Mouse (Mus musculus) embryonic fibroblast, embryonic 13.5 days (primary cell): ENCODE data around the gene Exoc2. TPM values are rescaled to one million over a fixed set of nuclear protein-coding genes. Genes with fewer than 3 reads are reported as not detected.

Experiments used
- H3K27ac ChIP-seq: 2 replicates; pipeline ENCODE4 v1.5.1; 2012; ENCODE audit warnings: low read length, control low read depth, inconsistent platforms; ENCODE audit not compliant: insufficient read depth
- H3K4me1 ChIP-seq: 2 replicates; pipeline ENCODE4 v1.6.1; 2011; ENCODE audit warnings: low read length; ENCODE audit not compliant: control insufficient read depth, insufficient read depth
- H3K4me3 ChIP-seq: 2 replicates; pipeline ENCODE4 v1.5.1; 2011; ENCODE audit warnings: mild to moderate bottlenecking, control low read depth, low read length; ENCODE audit not compliant: insufficient read depth
- CTCF ChIP-seq: IDR thresholded peaks from 2 replicates; pipeline ENCODE4 v1.5.1; 2011; ENCODE audit warnings: mild to moderate bottlenecking, control low read depth, low read length, moderate library complexity, borderline replicate concordance; ENCODE audit not compliant: insufficient read depth
- POLR2A ChIP-seq: IDR thresholded peaks from 2 replicates; pipeline ENCODE4 v1.6.1; 2011; ENCODE audit warnings: low read depth, mild to moderate bottlenecking, control low read depth, low read length, moderate library complexity
- polyA plus RNA-seq: library from polyadenylated mRNA; stranded (reverse); fragments of >200 nt; gene quantifications from 2 replicates; pipeline ENCODE4 v1.2.4, GENCODE M21; 2011; ENCODE audit warnings: low read depth; ENCODE audit not compliant: missing spikeins, insufficient read length

Exoc2 gene
- polyA plus RNA-seq, 1 experiment = 37.1 TPM

- Histone ChIP-seq H3K27ac (no peak overlapping the region), H3K4me1 (no peaks in the 10 kb centered on the region), H3K4me3 (no peak overlapping the region)
- no peak for TF ChIP-seq CTCF
- TF ChIP-seq POLR2A = no peak
These were observed 61.8 kb downstream of the Exoc2 start for GRCm38 (mm10) chr13:30911931-30912625.

GRCm38 (mm10) chr13:30910889-30911288 is 63.0 kb downstream of the Exoc2 start:
- H3K4me1 ChIP-seq = no peaks in the 10 kb centered on the region
- TF ChIP-seq POLR2A (no peak), CTCF (no peak)
- H3K27ac ChIP-seq = no peak overlapping the region
- H3K4me3 ChIP-seq = no peak overlapping the region

DNA sequence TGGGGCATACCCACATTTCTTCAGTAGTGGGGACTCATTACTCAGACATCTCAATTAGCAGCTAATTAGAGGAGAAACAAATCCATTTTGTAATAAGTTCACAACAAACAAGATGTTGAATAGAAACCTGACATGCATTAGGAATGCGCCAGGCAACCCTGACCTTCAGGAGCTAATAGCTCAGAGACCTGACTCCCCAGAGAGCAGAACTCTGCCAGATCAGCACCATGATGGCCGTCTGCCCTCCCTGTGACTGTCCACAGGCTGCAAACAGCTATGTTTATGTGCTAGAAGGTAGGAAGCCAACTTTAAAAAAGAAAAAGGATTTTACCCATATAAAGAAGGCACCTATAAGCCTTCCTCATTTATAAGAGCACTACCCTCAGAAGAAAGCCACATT is 71.6 kb downstream of the Exoc2 start:
- Histone ChIP-seq H3K4me3 (no peak overlapping the region), H3K4me1 (no peaks in the 10 kb centered on the region), H3K27ac (no peak overlapping the region)
- TF ChIP-seq POLR2A (no peak), CTCF (no peak)

DNA sequence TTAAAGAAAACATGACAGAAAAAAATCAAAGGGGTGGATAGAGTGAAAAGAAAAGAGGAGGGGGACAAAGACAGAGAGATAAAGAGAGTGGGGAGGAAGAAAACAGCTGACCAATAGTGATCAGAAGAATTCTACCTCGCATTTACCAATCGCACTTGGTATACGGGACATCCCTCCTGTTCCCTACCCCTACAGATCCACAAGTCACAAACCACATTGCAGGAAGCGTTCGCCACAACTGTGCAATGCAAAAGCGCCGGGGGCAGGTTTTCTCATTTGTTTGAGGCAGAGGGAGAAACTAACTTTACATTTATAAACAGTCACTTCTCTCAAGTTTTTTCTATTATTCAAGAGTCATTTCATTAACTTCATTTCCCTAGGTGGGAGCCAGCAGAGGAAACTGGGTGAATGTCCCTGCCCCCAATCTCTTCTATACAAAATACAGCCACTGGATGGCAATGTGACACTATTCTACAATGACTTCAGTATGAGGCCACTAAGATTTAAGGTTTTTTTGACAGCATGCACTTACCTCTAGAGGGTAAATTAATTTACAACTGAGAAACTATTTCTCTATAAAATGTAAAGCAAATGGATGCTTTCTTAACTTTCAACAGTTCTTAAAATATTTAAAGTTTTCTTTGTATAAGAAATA is 72.4 kb downstream of the Exoc2 start:
- Histone ChIP-seq H3K27ac (no peak overlapping the region), H3K4me1 (no peaks in the 10 kb centered on the region), H3K4me3 (no peak overlapping the region)
- TF ChIP-seq POLR2A (no peak), CTCF (no peak)

GRCm38 (mm10) chr13:30894015-30894634 is 79.8 kb downstream of the Exoc2 start:
- no peak overlapping the region for H3K27ac ChIP-seq
- H3K4me3 ChIP-seq = no peak overlapping the region
- TF ChIP-seq POLR2A = no peak
- TF ChIP-seq CTCF = no peak
- no peaks in the 10 kb centered on the region for H3K4me1 ChIP-seq

DNA sequence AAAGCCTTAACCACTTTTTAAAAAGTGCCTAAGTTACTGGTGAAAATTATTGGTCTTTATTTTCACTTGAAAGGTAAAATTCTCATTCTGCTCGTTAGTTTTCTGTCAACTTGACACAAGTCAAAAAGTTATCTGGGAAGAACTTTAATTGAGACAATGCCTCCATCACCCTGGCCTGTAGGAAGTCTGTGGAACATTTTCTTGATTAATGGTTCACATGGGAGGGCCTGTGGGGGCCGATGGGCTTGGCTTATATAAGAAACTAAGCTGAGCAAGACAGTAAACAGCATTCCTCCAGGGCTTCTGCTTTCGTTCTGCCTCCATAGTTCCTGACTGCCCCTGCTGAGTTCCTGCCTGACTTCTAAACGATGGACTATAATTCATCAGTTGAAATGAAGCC is 81.6 kb downstream of the Exoc2 start:
- Histone ChIP-seq H3K27ac (no peak overlapping the region), H3K4me3 (no peak overlapping the region), H3K4me1 (no peaks in the 10 kb centered on the region)
- no peak for TF ChIP-seq POLR2A
- TF ChIP-seq CTCF = no peak

DNA sequence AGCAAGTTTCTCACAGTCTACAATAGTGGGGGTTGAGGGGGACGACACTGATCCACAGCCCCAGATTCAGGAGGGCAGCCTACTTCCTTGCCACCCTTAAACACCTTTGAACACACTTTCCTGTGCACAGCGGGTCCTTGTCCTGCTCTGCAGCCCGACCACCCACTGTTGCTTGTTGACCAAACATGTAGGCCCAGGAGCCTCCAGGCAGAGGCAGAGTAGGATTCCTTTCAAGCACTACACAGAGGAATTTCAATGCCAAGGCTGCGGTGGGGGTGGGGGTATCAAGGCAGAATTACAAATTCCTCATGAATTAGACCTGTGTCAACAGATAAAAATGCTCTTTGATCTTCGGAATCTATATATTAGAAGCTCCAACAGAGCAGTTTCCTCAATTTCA is 82.7 kb downstream of the Exoc2 start:
- no peak overlapping the region for H3K4me3 ChIP-seq
- H3K27ac ChIP-seq = no peak overlapping the region
- no peak for TF ChIP-seq POLR2A
- no peak for TF ChIP-seq CTCF
- no peaks in the 10 kb centered on the region for H3K4me1 ChIP-seq

DNA sequence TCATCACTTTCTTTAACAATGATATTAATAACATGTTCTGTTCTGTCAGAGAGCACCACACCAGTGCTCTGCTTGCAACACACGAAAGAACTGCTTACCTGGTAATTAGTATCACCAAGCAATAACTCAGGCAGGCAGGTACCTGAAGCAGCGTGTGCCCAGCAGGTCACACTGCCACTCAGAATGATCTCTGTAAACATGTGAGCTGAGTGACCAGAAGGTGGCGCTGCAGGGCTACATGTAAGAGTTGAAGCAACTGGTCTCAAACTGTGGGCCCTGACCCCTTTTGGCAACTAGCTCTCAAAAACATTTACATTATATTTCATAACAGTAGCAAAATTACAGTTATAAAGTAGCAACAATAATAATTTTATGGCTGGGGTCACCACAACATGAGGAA is 85.4 kb downstream of the Exoc2 start:
- Histone ChIP-seq H3K4me1 (no peaks in the 10 kb centered on the region), H3K27ac (no peak overlapping the region), H3K4me3 (no peak overlapping the region)
- TF ChIP-seq POLR2A (no peak), CTCF (peak; percentile 82)

- H3K27ac ChIP-seq = no peak overlapping the region
- H3K4me3 ChIP-seq = no peak overlapping the region
- H3K4me1 ChIP-seq = no peaks in the 10 kb centered on the region
- TF ChIP-seq CTCF = no peak
- no peak for TF ChIP-seq POLR2A
These were observed 93.6 kb downstream of the Exoc2 start for GRCm38 (mm10) chr13:30880310-30880709.

DNA sequence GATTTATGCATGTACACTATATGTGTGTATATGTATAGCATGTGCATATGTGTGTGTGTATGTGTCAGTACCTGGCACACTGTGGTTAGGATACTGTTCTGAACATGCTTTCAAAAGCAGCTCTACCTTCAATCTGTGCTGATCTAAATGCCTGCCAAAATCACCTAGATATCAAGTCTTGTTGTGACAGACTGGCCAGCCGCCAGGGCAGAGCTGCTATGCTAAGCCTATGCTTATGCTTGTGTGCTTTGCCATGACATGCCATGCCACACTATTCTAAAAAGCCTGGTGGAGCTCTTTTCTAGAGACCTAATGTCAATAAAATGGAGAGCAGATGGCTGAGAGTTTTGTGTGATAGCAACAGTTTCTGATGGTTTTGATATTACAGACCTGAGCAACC is 94.0 kb downstream of the Exoc2 start:
- Histone ChIP-seq H3K4me1 (no peaks in the 10 kb centered on the region), H3K4me3 (no peak overlapping the region), H3K27ac (no peak overlapping the region)
- no peak for TF ChIP-seq POLR2A
- TF ChIP-seq CTCF = no peak

DNA sequence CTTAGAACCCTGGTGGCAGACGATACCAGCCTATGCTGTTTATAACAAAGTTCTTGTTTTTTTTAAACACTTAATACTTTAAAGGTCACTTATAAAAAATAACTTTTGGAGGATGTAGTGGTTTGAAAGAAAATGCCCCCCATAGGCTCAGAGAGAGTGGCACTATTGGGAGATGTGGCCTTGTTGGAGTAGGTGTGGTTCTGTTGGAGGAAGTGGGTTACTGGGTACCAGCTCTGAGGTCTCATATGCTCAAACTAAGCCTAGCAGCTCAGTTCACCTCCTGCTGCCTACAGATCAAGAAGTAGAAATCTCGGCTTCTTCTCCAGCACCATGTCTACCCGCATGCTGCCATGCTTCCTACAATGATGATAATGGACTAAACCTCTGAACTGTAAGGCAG is 98.1 kb downstream of the Exoc2 start:
- TF ChIP-seq POLR2A = no peak
- TF ChIP-seq CTCF = no peak
- no peaks in the 10 kb centered on the region for H3K4me1 ChIP-seq
- no peak overlapping the region for H3K27ac ChIP-seq
- no peak overlapping the region for H3K4me3 ChIP-seq
